Mouse (Mus musculus): ENCODE results near the gene Mob4. TPM values are rescaled to one million over a fixed set of nuclear protein-coding genes. Genes with fewer than 3 reads are reported as not detected.

Mob4 gene
- total RNA-seq, 2 experiments from 2014 or later: 45.8 to 48.8 TPM

GRCm38 (mm10) chr1:55132308-55132707 lies 1.3 kb downstream of the Mob4 start:
- no peak for DNase-seq

DNA sequence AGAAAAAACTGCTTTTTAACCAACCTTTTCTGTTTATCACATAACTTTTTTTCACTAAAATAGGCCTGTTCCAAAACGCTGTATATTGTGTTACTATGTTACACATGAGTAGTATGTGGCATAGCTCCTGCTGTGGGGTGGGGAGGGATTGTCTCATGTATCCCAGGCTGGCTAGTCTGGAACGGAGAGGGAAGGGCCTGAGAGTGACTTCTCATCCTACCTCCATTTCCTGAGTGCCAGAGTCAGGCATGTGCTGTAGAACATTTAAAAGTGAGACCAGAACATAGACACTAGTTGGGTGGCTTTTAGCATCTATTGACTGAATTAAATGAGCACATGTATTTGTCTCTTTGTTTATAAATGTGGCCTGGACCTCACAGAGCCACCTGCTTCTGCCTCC lies 2.1 kb downstream of the Mob4 start:
- DNase-seq: no peak

- DNase-seq: no peak
Observed at GRCm38 (mm10) chr1:55134301-55134700, 3.3 kb downstream of the Mob4 start.

DNA sequence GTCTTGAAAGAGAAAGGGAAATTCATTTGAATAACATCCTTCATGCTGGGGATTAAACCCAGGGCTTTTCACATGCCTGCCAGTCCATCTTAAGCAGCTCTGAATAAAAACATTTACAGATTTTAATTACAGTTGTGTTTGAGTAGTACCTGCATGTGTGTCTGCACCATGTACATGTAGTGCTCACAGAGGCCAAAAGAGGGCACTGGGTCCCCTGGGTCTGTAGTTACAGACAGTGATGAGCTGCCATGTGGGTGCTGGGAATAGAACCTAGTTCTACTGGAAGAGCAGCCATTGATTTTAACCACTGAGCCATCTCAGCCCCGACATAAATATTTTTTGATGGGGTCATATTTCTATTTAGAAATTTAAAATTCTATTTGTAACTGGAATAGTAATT lies 4.8 kb downstream of the Mob4 start:
- DNase-seq: no peak

DNA sequence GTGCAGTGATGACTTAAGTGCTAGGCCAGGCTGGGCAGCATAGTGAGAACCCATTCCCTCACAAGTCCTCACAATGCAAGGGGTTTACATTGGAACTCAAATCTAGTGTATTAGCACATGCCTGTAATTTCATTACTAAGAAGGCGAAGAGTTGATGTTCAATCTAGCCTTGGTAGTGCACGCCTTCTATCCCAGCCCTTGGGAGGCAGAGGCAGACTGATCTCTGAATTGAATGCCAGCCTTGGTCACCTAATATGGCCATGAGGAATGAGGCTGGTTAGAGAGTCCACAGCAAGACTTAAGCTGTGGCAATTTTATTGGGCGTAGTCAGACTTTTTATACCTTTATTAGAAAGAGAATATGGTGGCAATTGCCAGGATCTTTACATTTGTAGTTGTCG lies 13.3 kb downstream of the Mob4 start:
- DNase-seq: no peak

DNA sequence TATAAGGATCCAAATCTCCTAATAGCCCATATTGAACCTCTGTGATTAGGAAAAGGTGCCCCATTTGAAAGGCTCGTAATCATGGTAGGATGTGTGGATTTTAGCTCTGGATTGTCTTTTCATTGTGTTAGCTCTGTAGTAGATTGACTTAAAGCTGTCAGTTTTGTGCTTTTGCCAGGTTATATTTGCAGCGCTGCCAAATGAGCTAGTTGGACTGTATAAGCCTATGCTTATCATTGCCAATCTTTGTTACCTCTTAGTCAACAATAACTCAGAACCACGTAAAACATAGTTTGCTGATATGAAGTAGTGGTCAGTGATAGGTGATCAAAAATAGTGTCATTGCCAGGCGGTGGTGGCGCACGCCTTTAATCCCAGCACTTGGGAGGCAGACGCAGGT lies 14.5 kb downstream of the Mob4 start:
- no peak for DNase-seq

GRCm38 (mm10) chr1:55157329-55157728 lies 26.3 kb downstream of the Mob4 start:
- no peak for DNase-seq

DNA sequence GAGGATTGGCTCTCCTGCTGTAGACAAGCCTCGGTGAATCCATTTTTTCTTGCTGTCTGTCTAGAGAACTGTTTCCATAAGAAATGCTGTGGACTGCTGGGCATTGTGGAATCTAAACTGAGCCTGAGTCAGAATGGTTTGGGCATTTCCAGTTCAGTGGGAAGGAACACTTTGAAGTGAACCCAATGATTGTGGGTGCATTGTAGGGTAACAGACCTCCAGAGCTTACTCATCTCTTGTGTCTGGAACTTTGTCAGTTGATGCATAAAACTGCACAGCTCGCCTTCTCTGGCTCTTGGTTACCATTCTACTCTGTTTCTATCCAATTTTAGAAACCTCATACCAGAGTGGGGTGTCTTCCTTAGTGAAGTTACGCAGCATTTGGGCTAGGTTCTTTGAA lies 27.2 kb downstream of the Mob4 start:
- DNase-seq: no peak

DNA sequence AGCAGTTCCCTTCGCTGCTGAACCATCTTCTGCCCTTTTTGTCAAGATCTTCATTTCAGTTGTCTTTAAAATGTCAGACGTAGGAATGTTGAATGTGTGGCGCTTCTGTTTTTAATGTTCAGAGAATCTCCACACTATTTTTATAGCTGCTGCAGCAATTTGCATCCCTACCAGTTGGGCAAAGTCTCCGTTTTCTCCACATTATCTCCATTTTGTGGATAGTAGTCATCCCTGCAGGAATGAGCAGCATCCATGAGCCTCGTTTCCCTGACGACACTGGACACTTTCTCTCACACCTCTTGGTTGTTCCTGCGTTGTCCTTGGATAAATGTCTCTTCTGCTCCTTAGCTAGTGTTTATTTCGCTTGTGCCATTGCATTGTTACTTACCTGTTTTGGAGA lies 27.8 kb downstream of the Mob4 start:
- DNase-seq: no peak

DNA sequence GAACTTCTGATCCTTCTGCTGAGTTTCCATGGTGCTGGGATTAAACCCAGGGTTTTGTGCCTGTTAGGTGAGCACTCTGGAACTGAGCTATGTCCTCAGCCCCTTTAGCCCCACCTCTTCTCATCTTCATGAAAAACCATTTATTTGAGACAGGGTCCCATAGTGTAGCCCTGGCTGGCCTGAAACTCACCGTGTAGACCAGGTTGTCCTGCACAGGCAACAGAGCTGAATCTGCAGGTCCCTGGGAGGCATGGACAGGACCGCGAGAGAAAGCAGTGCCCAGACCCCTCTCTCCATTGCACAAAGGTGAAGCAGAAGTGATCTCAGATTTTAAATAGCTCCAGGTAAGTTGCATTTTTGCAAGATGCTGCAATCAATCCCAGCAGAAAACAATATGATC lies 29.2 kb downstream of the Mob4 start:
- no peak for DNase-seq

DNA sequence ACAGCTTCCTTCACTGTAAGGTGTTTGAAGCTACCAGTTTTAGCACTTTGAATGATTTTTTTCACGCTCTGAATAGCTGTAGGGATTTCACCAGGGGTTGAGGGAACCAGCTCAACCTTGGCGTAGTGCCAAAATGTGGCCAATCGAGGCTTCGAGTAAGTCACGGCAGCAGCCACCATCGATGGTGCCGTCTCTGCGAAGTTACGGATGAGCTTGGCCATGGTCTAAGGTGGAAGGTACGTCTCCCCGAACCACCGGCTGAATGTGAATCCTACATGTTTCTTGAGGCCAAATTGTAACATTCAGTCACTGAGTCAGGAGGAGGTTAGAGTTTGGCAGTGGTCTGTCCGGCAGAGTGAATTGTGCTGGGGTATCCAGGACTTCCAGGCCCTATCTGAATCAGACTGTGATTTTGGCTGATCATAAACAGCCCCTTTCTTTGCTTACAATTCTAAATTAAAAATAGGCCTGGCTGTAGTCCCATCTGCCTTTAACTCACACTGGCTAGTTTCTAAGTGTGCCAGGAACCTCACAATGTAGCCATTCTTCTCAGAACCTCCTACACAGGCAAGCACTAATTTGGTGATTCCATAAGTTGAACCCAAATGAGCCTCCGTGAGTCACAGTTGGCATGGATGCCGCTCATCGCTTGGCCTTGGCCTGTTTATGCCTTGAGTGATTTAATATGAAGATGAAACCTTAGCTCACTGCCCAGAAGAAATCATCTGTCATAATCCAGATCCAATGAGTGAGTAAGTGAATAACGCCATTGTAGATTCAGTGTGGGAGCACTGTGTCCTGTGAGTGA lies 30.0 kb downstream of the Mob4 start:
- peak; percentile 14 for DNase-seq

DNA sequence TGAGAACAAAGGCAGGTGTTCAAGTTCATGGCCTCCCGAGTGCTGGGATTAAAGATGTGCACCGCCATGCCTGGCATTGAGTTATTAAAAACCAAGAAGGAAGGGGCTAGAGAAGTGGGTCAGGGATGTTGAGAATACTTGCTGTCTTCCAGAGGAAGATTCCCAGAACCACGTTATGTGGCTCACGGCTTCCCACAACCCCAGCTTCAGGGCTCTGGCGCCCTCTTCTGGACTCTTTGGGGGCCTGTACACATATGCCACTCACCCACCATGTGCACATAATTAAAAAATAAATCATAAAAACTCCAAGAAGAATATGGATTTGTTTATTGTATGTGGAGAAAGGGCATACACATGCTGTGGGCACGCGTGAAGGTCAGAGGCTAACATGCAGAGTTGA lies 30.9 kb downstream of the Mob4 start:
- DNase-seq: no peak

DNA sequence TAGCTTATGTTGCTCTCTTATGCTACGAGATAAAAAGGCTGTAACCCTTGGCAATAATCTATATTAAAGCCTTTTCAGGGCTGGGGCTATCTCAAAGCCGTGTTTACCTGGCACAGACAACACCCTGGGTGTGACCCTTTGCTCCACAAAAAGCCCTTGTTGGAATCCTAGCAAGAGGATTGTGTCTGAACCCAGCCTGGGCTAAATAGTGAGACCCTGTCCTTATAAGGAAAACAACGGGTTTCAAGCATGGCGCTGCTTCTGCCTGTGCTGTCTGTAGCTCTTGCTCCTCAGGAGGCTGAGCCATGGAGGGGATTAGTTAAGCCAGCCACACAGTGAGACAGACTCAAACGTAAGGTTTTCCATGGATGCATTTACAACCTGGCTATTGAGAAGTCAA lies 31.8 kb downstream of the Mob4 start:
- DNase-seq: no peak

- DNase-seq: no peak
Observed at GRCm38 (mm10) chr1:55164005-55164404, 33.0 kb downstream of the Mob4 start.

DNA sequence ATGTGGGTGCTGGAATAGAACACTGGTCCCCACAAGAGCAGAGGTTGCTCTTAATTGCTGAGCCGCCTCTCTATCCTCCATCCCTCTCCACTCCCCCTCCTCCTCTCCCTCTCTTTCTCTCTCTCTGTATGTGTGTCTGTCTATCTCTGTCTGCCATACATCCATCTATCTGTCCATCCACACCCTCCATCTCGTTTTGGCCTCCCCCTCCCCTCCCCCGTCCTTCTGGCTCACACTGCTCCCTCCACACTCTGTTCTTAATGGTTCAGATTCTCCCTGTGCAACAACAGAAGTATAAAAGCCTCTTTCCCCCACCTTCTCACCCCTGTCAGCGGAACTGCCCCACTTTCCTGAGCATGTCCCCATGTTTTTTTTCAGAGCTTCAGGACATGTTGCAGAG lies 36.5 kb downstream of the Mob4 start:
- no peak for DNase-seq

DNA sequence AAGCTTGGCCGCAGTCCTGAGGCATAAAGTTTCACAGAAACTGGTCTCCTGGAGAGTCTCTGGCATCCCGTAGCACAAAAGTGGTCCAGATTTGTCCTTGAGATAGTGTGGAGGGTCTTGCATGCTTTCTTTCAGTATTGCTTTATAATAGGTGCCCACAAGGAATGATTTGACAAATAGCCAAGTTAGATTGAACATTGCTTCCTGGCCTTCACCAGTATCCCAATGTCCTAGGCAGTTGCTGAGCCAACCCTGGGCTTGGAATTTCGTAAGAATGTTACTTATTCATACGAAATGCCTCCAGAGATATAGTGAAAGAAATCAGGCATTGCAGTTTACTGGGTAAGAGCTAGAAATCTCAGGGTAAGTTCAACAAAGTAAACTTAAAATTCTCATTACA lies 37.6 kb downstream of the Mob4 start:
- DNase-seq: no peak

DNA sequence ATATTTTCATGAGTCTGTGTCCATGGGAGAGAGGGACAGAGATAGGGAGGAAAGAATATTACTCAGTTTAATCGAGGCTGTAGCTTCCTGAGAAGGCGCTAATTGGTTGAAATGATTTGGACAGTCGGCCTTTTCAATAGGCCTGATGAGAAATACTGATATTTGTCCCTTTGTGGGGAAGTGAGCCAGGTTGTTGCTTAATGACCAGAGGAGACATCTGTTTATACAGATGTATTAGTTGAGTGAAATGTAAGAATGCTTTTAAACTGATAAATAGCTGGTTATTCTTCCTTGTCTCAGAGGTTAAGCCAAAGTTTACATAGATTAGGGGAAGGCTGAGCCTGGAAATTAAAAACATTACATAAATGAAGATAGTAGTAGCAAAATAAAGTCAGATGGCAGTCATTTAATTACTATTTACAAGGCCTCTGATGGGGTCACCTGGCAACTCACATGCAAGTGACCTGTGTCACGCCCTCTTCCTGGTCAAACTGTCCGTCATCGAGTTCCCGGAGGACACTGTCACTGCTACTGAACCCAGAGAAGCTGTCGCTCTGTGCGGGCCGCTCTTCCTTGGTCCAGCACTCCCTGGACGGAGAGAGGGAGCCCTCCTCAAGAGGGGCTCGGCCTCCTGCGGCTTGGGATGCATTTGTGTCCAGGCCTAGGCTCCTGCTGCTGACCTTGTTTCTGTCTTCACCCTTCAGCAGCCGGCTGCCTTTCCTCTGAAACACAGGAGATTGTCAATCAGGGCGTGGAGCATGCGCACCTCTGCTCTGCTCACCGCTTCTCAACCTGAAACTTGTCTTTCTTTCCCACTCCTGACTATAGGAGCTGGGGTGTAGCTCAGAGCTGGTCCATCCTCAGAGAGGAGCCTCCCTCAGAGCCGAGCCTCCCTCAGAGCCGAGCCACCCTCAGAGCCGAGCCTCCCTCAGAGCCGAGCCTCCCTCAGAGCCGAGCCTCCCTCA lies 40.6 kb downstream of the Mob4 start:
- DNase-seq: no peak

DNA sequence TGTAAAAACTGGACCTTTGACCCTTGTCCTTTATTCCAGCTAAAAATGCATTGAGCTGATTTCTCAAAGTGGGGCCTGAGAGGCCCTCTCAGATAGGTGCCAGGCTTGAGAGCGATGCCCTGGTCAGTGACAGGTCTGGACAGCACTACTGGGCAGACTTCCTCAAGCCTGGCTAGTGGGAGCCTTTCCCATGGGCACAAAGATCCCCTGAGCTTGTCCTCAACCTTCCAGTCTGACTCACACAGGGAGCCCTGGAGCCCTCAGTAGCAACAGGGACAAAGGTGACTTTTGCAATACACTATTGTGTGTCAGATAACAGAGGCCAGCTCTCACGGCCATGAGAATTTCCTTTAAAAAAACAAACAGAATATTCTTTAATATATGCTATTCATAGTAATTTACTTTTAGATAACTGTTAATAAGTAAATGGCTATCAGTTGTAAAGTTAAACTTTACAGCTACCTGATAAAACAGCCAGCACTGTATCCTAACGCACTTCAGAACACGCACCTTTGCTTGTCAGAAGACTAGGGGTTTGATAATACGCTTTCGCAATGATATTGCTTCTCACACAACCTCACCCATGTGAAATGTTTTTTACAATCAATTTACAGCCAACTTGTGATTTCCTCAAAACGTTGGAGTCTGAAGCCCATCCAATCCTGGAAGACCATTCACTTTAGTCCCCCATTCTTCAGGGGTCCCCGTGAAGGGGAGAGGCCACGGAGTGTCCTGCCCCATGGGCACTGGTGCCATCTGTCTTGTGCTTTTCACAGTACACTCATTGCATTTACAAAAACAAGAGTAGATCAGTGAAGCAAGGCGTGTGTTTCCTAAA lies 42.9 kb downstream of the Mob4 start:
- no peak for DNase-seq

DNA sequence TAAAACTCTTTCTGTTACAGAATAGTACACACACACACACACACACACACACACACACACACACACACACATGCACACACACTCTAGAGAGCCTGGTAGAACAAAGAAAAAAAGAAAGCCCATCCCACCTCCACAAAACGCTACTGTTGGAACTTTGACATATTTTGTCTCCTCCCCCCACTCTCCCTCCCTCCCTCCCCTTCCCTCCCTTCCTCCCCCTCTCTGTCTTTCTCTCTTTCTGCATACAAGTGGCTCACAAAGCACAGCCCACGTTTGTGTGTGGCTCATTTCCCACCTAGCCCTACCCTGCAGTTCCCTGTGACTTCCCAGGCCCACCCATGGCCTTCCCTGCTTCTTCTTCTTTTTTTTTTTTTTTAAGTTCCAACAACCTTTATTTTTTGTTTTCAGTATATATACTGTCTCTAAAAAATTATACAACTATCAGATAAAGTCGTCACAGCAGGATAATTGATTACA lies 43.6 kb downstream of the Mob4 start:
- DNase-seq: no peak

DNA sequence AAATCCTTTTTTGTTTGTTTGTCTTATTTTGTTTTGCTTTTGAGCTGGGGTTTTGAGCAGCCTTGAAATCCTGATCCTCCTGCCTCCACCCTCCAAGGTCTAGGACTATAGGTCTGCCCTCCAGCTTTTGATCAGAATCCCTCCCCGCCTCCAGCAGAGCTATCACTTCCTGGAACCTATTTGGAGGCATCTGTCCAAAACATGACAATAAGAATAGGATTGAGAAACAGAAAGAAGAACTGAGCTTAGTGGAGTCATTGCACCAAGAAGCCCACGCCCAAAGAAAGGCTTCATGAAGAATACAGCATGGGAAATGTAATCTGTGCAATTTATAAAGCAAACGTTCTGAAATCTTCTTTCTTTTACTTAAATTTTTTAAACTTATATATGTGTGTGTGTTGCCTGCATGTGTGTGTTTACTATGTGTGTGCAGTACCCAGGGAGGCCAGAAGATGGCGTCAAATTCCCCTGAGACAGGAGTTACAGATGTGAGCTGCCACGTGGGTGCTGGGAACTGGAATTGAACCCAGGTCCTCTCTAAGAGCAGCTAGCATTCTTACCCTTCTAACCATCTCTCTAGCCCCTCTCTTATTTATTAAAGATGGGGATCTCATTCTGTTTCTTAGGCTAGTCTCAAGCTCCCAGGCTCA lies 49.0 kb downstream of the Mob4 start:
- DNase-seq: no peak

DNA sequence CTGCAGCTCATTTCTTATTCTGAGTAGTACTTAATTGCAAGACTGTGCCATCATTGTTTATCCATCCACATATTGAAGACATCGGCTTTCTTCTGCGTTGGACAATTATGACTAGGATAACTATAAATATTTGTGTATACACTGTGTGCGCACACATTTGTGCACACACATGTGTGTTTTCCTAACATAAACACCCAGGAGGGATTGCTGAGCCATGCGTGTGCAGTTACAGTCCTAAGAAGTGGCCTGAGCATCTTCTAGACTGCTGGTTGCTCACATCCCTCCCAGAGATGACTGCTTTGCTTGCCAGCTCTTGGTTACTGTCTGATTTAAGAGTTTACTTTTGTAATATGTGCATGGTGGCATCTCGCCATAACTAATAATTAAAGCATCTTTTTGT lies 51.4 kb downstream of the Mob4 start:
- no peak for DNase-seq

GRCm38 (mm10) chr1:55185718-55186117 lies 54.7 kb downstream of the Mob4 start:
- DNase-seq: no peak

All from heart, postnatal 4 days (tissue).